8 mouse cellular contexts compared by ENCODE assay signal in the genomic region with DNA sequence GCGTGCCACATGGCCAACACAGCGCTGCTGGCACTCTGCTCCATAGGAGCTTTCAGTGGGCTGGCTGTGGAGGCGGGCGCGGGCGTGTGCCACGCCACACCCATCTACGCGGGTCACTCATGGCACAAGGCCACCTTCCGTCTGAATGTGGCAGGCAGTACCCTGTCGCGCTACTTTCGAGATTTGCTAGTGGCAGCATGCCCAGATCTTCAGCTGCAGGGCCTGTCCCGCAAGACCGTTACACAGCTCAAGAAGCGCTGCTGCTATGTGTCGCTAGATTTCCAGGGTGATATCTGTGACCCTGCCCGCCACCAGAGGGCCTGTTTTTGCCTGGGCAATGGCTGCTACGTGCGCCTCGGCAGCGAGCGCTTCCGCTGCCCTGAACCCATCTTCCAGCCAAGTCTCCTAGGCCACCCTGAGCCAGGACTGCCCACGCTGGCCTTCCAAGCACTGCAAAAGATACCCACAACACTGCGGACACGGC. TPM values are rescaled to one million over a fixed set of nuclear protein-coding genes. Genes with fewer than 3 reads are reported as not detected.
DNase-seq lines count a peak whose midpoint lies in the region; ATAC-seq and TF ChIP-seq lines count a peak whose summit lies in the region.

No protein-coding gene starts in this region.

- peak overlapping the region; percentile 69 for H3K4me2 ChIP-seq in heart, embryonic 14.5 days (ENCODE audit: low read length)
- H3K4me2 ChIP-seq in kidney, postnatal 0 days (ENCODE audit: low read length) = peak overlapping the region; percentile 51
- H3K4me2 ChIP-seq in neural tube, embryonic 14.5 days (ENCODE audit: low read depth, low read length) = peak overlapping the region; percentile 4; the same call in 1 of the 2 replicates

- H3K9ac ChIP-seq in heart, embryonic 14.5 days (ENCODE audit: low read length) = peak overlapping the region; percentile 59
- H3K9ac ChIP-seq in kidney, postnatal 0 days (ENCODE audit: low read depth, low read length) = no peak overlapping the region
- H3K9ac ChIP-seq in neural tube, embryonic 14.5 days (replicated peaks; ENCODE audit: low read depth, low read length) = no peak overlapping the region

- peak; percentile 66 for DNase-seq in CD4-positive helper T cell, adult 2 months (ENCODE audit: low read depth, low spot score)
- DNase-seq in brain, embryonic 14.5 days (ENCODE audit: low read depth) = peak; percentile 92
- DNase-seq in forebrain, embryonic 10.5 days (ENCODE audit: extremely low spot score, low spot score) = peak; percentile 64
- peak; percentile 54 for DNase-seq in kidney, postnatal 0 days (ENCODE audit: low spot score)
- DNase-seq in lung, adult 18-20 months = peak; percentile 77 to 87
- DNase-seq in testis, postnatal 14 days (ENCODE audit: low spot score) = peak; percentile 76

- peaks cover 55% of the 10 kb centered on the region for H3K4me1 ChIP-seq in forebrain, embryonic 10.5 days
- peaks cover 17 to 32% of the 10 kb centered on the region in 2 experiments for H3K4me1 ChIP-seq in heart, embryonic 14.5 days (ENCODE audit: control insufficient read depth in 2 of 2, insufficient read depth in 2 of 2, low read length in 2 of 2)
- peaks cover 17% of the 10 kb centered on the region for H3K4me1 ChIP-seq in kidney, postnatal 0 days (replicated peaks; ENCODE audit: insufficient read depth, low read length)
- H3K4me1 ChIP-seq in neural tube, embryonic 14.5 days (ENCODE audit: control insufficient read depth, insufficient read depth, low read length) = peaks cover 9% of the 10 kb centered on the region; the same call in 1 of the 2 replicates

- no peak for TF ChIP-seq POLR2A in brain, embryonic 14.5 days (IDR thresholded peaks at IDR 0.05; ENCODE audit: borderline replicate concordance, extremely low read depth, insufficient read depth, insufficient read length, poor library complexity, severe bottlenecking)

- ATAC-seq in heart, embryonic 14.5 days (ENCODE audit: insufficient number of reproducible peaks, insufficient read depth, low FRiP score, low read depth) = peak; percentile 36
- ATAC-seq in kidney, postnatal 0 days (replicated peaks; ENCODE audit: low FRiP score, low read depth) = peak; percentile 27; the same call in 1 of the 2 replicates
- peak; percentile 44; the same call in 1 of the 2 replicates for ATAC-seq in neural tube, embryonic 14.5 days (ENCODE audit: low read depth)

- H3K27ac ChIP-seq in forebrain, embryonic 10.5 days = peak overlapping the region; percentile 32; the same call in 1 of the 2 replicates
- H3K27ac ChIP-seq in heart, embryonic 14.5 days (replicated peaks in 1 of 2; ENCODE audit: control insufficient read depth in 1 of 2, insufficient read depth in 1 of 2, low read depth in 2 of 2, low read length in 2 of 2) = 0 out of 4 replicates have a peak overlapping the region, but pooled peaks of 1 of the 2 experiments have one; percentile 19
- H3K27ac ChIP-seq in kidney, postnatal 0 days = no peak overlapping the region
- H3K27ac ChIP-seq in neural tube, embryonic 14.5 days (ENCODE audit: low read depth, low read length) = peak overlapping the region; percentile 35; the same call in 1 of the 2 replicates

- TF ChIP-seq CTCF in brain, embryonic 14.5 days (IDR thresholded peaks at IDR 0.05; ENCODE audit: borderline replicate concordance, extremely low read depth, insufficient read depth, insufficient read length) = peak; percentile 66
- peak; percentile 63 for TF ChIP-seq CTCF in kidney, postnatal 0 days (IDR thresholded peaks at IDR 0.05; ENCODE audit: low read depth)

- peak overlapping the region; percentile 31 for H3K4me3 ChIP-seq in forebrain, embryonic 10.5 days
- H3K4me3 ChIP-seq in heart, embryonic 14.5 days (ENCODE audit: control insufficient read depth in 1 of 2, insufficient read depth in 1 of 2, low read depth in 1 of 2, low read length in 2 of 2) = peak overlapping the region; percentile 14 to 31
- H3K4me3 ChIP-seq in kidney, postnatal 0 days (replicated peaks; ENCODE audit: low read depth, low read length) = no peak overlapping the region
- H3K4me3 ChIP-seq in neural tube, embryonic 14.5 days (ENCODE audit: low read depth, low read length) = no peak overlapping the region

- H3K27me3 ChIP-seq in forebrain, embryonic 10.5 days (ENCODE audit: poor library complexity, severe bottlenecking) = peaks cover 74% of the 10 kb centered on the region
- peaks cover 25% of the 10 kb centered on the region for H3K27me3 ChIP-seq in heart, embryonic 14.5 days (ENCODE audit: control insufficient read depth, insufficient read depth, low read length)
- peaks cover 4% of the 10 kb centered on the region; the same call in 1 of the 2 replicates for H3K27me3 ChIP-seq in kidney, postnatal 0 days (ENCODE audit: insufficient read depth, low read length)
- peaks cover 2% of the 10 kb centered on the region; the same call in 1 of the 2 replicates for H3K27me3 ChIP-seq in neural tube, embryonic 14.5 days (ENCODE audit: control insufficient read depth, insufficient read depth, low read length)

- no peaks in the 10 kb centered on the region for H3K36me3 ChIP-seq in forebrain, embryonic 10.5 days (replicated peaks)
- H3K36me3 ChIP-seq in heart, embryonic 14.5 days (ENCODE audit: control insufficient read depth, insufficient read depth, low read length) = no peaks in the 10 kb centered on the region
- H3K36me3 ChIP-seq in kidney, postnatal 0 days (ENCODE audit: insufficient read depth, low read length) = no peaks in the 10 kb centered on the region
- H3K36me3 ChIP-seq in neural tube, embryonic 14.5 days (ENCODE audit: control insufficient read depth, insufficient read depth, low read length) = no peaks in the 10 kb centered on the region

- H3K9me3 ChIP-seq in forebrain, embryonic 10.5 days = no peaks in the 10 kb centered on the region
- H3K9me3 ChIP-seq in heart, embryonic 14.5 days (ENCODE audit: control insufficient read depth, low read length) = no peaks in the 10 kb centered on the region
- no peaks in the 10 kb centered on the region for H3K9me3 ChIP-seq in kidney, postnatal 0 days (replicated peaks; ENCODE audit: low read length)
- no peaks in the 10 kb centered on the region for H3K9me3 ChIP-seq in neural tube, embryonic 14.5 days (ENCODE audit: control insufficient read depth, low read length)

- 28% methylated on average over 27 of the region's 27 CpGs for WGBS in forebrain, embryonic 10.5 days
- 18% methylated on average over 27 of the region's 27 CpGs for WGBS in heart, embryonic 14.5 days
- WGBS in kidney, postnatal 0 days = 23% methylated on average over 27 of the region's 27 CpGs
- 25% methylated on average over 27 of the region's 27 CpGs for WGBS in neural tube, embryonic 14.5 days

RNA-seq across cellular contexts. Expression of a gene that starts 0.9 kb away (rescaled TPM):
- 0.08 TPM in 1 of 2 replicates, not detected in the other for polyA plus RNA-seq in brain, embryonic 14.5 days (2012; rRNA removed)
- polyA plus RNA-seq in forebrain, embryonic 10.5 days (2016; fragmentation: Nextera tagmentation; extraction: Ambion mirVana) = 0.43 and 0.55 TPM in 2 replicates
- 0.35 TPM in 1 of 2 replicates, not detected in the other for polyA plus RNA-seq in heart, embryonic 14.5 days (2014; fragmentation: Nextera tagmentation; extraction: Ambion mirVana)
- polyA plus RNA-seq in kidney, postnatal 0 days (2015; fragmentation: Nextera tagmentation; extraction: Ambion mirVana) = 0.09 TPM in 1 of 2 replicates, not detected in the other
- 0.30 and 0.62 TPM in 2 replicates for polyA plus RNA-seq in neural tube, embryonic 14.5 days (2014; fragmentation: Nextera tagmentation; extraction: Ambion mirVana)

RNA-seq across cellular contexts. Expression of a gene that starts 5.6 kb away (rescaled TPM):
- 0.40 and 0.66 TPM in 2 replicates for polyA plus RNA-seq in brain, embryonic 14.5 days (2012; rRNA removed)
- 4.2 and 4.7 TPM in 2 replicates for polyA plus RNA-seq in forebrain, embryonic 10.5 days (2016; fragmentation: Nextera tagmentation; extraction: Ambion mirVana)
- polyA plus RNA-seq in heart, embryonic 14.5 days (2014; fragmentation: Nextera tagmentation; extraction: Ambion mirVana) = 0.42 and 0.50 TPM in 2 replicates
- polyA plus RNA-seq in kidney, postnatal 0 days (2015; fragmentation: Nextera tagmentation; extraction: Ambion mirVana) = 0.80 and 1.1 TPM in 2 replicates
- polyA plus RNA-seq in neural tube, embryonic 14.5 days (2014; fragmentation: Nextera tagmentation; extraction: Ambion mirVana) = 1.6 and 1.9 TPM in 2 replicates

RNA-seq across cellular contexts. Expression of a gene that starts 6.2 kb away (rescaled TPM):
- polyA plus RNA-seq in brain, embryonic 14.5 days (2012; rRNA removed) = 11.6 and 22.0 TPM in 2 replicates
- 3.6 and 3.9 TPM in 2 replicates for polyA plus RNA-seq in forebrain, embryonic 10.5 days (2016; fragmentation: Nextera tagmentation; extraction: Ambion mirVana)
- 1.7 and 1.9 TPM in 2 replicates for polyA plus RNA-seq in heart, embryonic 14.5 days (2014; fragmentation: Nextera tagmentation; extraction: Ambion mirVana)
- polyA plus RNA-seq in kidney, postnatal 0 days (2015; fragmentation: Nextera tagmentation; extraction: Ambion mirVana) = 0.58 and 0.97 TPM in 2 replicates
- 11.5 and 16.8 TPM in 2 replicates for polyA plus RNA-seq in neural tube, embryonic 14.5 days (2014; fragmentation: Nextera tagmentation; extraction: Ambion mirVana)

RNA-seq across cellular contexts. Expression of a gene that starts 17.2 kb away (rescaled TPM):
- 15.0 and 19.5 TPM in 2 replicates for polyA plus RNA-seq in brain, embryonic 14.5 days (2012; rRNA removed)
- polyA plus RNA-seq in forebrain, embryonic 10.5 days (2016; fragmentation: Nextera tagmentation; extraction: Ambion mirVana) = 27.8 and 28.6 TPM in 2 replicates
- 7.2 and 8.6 TPM in 2 replicates for polyA plus RNA-seq in heart, embryonic 14.5 days (2014; fragmentation: Nextera tagmentation; extraction: Ambion mirVana)
- polyA plus RNA-seq in kidney, postnatal 0 days (2015; fragmentation: Nextera tagmentation; extraction: Ambion mirVana) = 9.5 and 9.6 TPM in 2 replicates
- polyA plus RNA-seq in neural tube, embryonic 14.5 days (2014; fragmentation: Nextera tagmentation; extraction: Ambion mirVana) = 0.92 and 1.8 TPM in 2 replicates

RNA-seq across cellular contexts. Expression of a gene that starts 51.0 kb away (rescaled TPM):
- polyA plus RNA-seq in brain, embryonic 14.5 days (2012; rRNA removed) = 11.4 and 12.5 TPM in 2 replicates
- 9.3 and 12.4 TPM in 2 replicates for polyA plus RNA-seq in forebrain, embryonic 10.5 days (2016; fragmentation: Nextera tagmentation; extraction: Ambion mirVana)
- polyA plus RNA-seq in heart, embryonic 14.5 days (2014; fragmentation: Nextera tagmentation; extraction: Ambion mirVana) = 31.8 and 33.7 TPM in 2 replicates
- polyA plus RNA-seq in kidney, postnatal 0 days (2015; fragmentation: Nextera tagmentation; extraction: Ambion mirVana) = 37.3 and 37.9 TPM in 2 replicates
- 16.0 and 17.5 TPM in 2 replicates for polyA plus RNA-seq in neural tube, embryonic 14.5 days (2014; fragmentation: Nextera tagmentation; extraction: Ambion mirVana)

Comparison
In these comparisons a context has a peak if more than half of its experiments do, and no peak if none do; other contexts are left out.
1. H3K4me3 ChIP-seq: peak in forebrain, embryonic 10.5 days (single experiment) and heart, embryonic 14.5 days (2 of 2); none in kidney, postnatal 0 days (single experiment) and neural tube, embryonic 14.5 days (single experiment).
2. H3K4me2 ChIP-seq: peak in every context shown above with its lines; median percentile 69 in heart, embryonic 14.5 days; 51 in kidney, postnatal 0 days; 4 in neural tube, embryonic 14.5 days.
3. Peak in every context shown above with its lines, with median percentiles within 50 percentile points of each other: DNase-seq and ATAC-seq.